Comparison of ENCODE assay signal across 20 mouse cellular contexts in genomic region chr9:55246918-55247317, GRCm38 (mm10). TPM values are rescaled to one million over a fixed set of nuclear protein-coding genes. Genes with fewer than 3 reads are reported as not detected.
DNase-seq lines count a peak whose midpoint lies in the region; TF ChIP-seq lines count a peak whose summit lies in the region.
"Had no signal": no experiment of that assay in that cellular context is flagged by ENCODE, and none has a peak within 500 bp of the region (broad histone marks: within the 10 kb centered on the region; RNA-seq: fewer than 3 reads in every experiment).

No protein-coding gene starts in this region.

- no peaks in the 10 kb centered on the region; the same call in 1 of the 2 replicates for H3K79me2 ChIP-seq in liver, adult 2 months (ENCODE audit: control insufficient read depth, insufficient read depth, low read length)

- no peaks in the 10 kb centered on the region for H3K27me3 ChIP-seq in liver, adult 2 months (ENCODE audit: control insufficient read depth, insufficient read depth, low read length)
- H3K27me3 ChIP-seq: embryonic facial prominence, embryonic 12.5 days; forebrain, embryonic 12.5 days; Patski had no signal

- peak; percentile 33 for DNase-seq in liver, adult 2 months (ENCODE audit: extremely low read depth, low read depth, low spot score)
- no peak for DNase-seq in liver
- peak; percentile 88 for DNase-seq in fat pad, adult 2 months (ENCODE audit: extremely low read depth, low read depth, low spot score)
- DNase-seq in thymus, postnatal 36 days, result no peak
- DNase-seq in right cerebral cortex, adult 2 months (ENCODE audit: low spot score in 2 of 2), result no peak
- DNase-seq: adrenal gland, adult 2 months; adrenal gland, postnatal 10 days; adrenal gland, postnatal 25 days; B cell, adult 2 months; cerebellum, adult 11-12 months; cerebellum, adult 2 months; cerebellum, adult 9-10 months; cerebellum, postnatal 10 days; cerebellum, postnatal 25 days had no signal

- WGBS in liver, adult 2 months, result 87% methylated on average over 4 of the region's 4 CpGs

- no peak for TF ChIP-seq CTCF in liver, adult 2 months (IDR thresholded peaks at IDR 0.05; ENCODE audit: low read depth, low read length)

- no peak overlapping the region for H3K4me3 ChIP-seq in liver, adult 2 months (ENCODE audit: insufficient read depth, low read depth, low read length)
- H3K4me3 ChIP-seq: embryonic facial prominence, embryonic 10.5 days; embryonic facial prominence, embryonic 12.5 days; forebrain, embryonic 10.5 days; forebrain, embryonic 12.5 days had no signal

- H3K36me3 ChIP-seq in liver, adult 2 months (ENCODE audit: control insufficient read depth, insufficient read depth, low read length), result no peaks in the 10 kb centered on the region
- H3K36me3 ChIP-seq: embryonic facial prominence, embryonic 10.5 days; embryonic facial prominence, embryonic 12.5 days; forebrain, embryonic 10.5 days; forebrain, embryonic 12.5 days; G1E had no signal

- peaks cover 19% of the 10 kb centered on the region for H3K4me1 ChIP-seq in liver, adult 2 months (ENCODE audit: control insufficient read depth, insufficient read depth, low read length)
- H3K4me1 ChIP-seq: embryonic facial prominence, embryonic 10.5 days; embryonic facial prominence, embryonic 12.5 days; forebrain, embryonic 12.5 days had no signal

- H3K9ac ChIP-seq in liver, adult 2 months (ENCODE audit: low read depth, low read length), result no peak overlapping the region
- H3K9ac ChIP-seq: embryonic facial prominence, embryonic 12.5 days; forebrain, embryonic 12.5 days had no signal

- no peak for TF ChIP-seq POLR2A in liver, adult 2 months (IDR thresholded peaks at IDR 0.05; ENCODE audit: extremely low read depth, insufficient read depth, low read length)

- H3K27ac ChIP-seq in liver, adult 2 months (replicated peaks; ENCODE audit: insufficient read depth, low read depth, low read length), result no peak overlapping the region
- H3K27ac ChIP-seq: embryonic facial prominence, embryonic 10.5 days; embryonic facial prominence, embryonic 12.5 days; forebrain, embryonic 10.5 days; forebrain, embryonic 12.5 days had no signal

RNA-seq across cellular contexts. Expression of gene Fbxo22, which starts 38.2 kb away (rescaled TPM):
- 44.4 and 45.4 TPM in 2 replicates for total RNA-seq in liver, adult 2 months (2014; rRNA removed)
- polyA plus RNA-seq in liver, adult 2 months (2012; rRNA removed), result 18.3 and 18.5 TPM in 2 replicates

Comparison
In these comparisons a context has a peak if more than half of its experiments do, and no peak if none do; other contexts are left out.
1. DNase-seq: peak in liver, adult 2 months (single experiment) and fat pad, adult 2 months (single experiment); none in liver (single experiment), thymus, postnatal 36 days (0 of 2) and right cerebral cortex, adult 2 months (0 of 2).